Mouse (Mus musculus): ENCODE measurements around the gene C1qtnf5. TPM values are rescaled to one million over a fixed set of nuclear protein-coding genes. Genes with fewer than 3 reads are reported as not detected.
A peak's percentile ranks its signal among the peaks of the same experiment; 100 is the strongest.

The C1qtnf5 gene
- polyA plus RNA-seq, 1 experiment from 2014 or later, result 0.23 TPM

DNA sequence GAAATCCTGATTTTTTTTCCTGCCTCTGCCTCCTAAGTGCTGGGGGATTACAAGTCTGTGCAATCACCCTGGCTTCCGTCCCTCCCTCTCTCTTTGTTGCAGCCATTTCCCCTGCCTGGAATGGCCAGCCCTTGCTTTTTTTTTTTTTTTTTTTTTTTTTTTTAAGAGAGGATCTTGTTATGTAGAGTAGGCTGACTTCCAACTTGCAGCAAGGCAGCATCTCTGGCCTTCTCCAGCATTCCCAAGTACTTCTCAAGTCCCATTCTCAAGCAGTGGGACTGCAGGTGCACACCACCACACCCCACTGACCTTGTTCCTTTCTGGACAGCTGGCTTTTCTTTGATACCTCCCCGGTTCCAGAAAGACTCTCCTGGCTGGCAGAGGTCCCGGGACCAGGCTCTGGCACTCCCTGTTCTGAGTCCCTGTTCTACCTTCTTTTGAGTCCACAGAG, 20.3 kb downstream of the C1qtnf5 start:
- peaks cover 43% of the 10 kb centered on the region for H3K27me3 ChIP-seq (replicated peaks)
- no peak overlapping the region for H3K4me2 ChIP-seq
- H3K9ac ChIP-seq, result no peak overlapping the region
- WGBS (ENCODE audit: insufficient replicate concordance), result 66% methylated on average over 3 of the region's 3 CpGs
- ATAC-seq, result no peak
- no peaks in the 10 kb centered on the region for H3K9me3 ChIP-seq (replicated peaks)
- H3K27ac ChIP-seq, result no peak overlapping the region
- peaks cover 26% of the 10 kb centered on the region for H3K4me1 ChIP-seq
- no peaks in the 10 kb centered on the region for H3K36me3 ChIP-seq
- H3K4me3 ChIP-seq, result no peak overlapping the region

DNA sequence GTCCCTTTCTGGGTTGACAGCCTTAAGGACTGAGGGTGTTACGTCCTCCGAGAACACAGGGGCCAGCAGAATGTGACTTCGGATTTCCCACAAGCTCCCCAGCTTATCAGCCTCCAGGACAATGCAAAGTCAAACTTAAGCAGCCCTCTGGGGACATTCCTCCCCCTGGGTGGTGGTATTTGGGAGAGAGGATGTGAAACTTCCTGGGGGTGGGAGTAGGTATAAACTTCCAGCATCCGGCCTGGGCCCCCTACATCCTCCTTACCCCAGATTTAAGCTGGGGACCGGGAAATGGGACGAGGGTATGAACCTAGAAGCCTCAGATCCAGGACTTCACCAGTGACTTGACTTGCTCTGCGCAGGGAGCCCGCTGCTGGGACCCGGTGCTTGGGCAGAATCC, 22.6 kb downstream of the C1qtnf5 start:
- Histone ChIP-seq H3K9ac (no peak overlapping the region), H3K9me3 (replicated peaks) (no peaks in the 10 kb centered on the region), H3K4me1 (peaks cover 34% of the 10 kb centered on the region), H3K4me2 (peak overlapping the region; percentile 60), H3K27ac (peak overlapping the region; percentile 68), H3K4me3 (peak overlapping the region; percentile 38), H3K36me3 (no peaks in the 10 kb centered on the region), H3K27me3 (replicated peaks) (peaks cover 66% of the 10 kb centered on the region)
- no peak for ATAC-seq
- 6% methylated on average over 9 of the region's 9 CpGs for whole genome bisulfite sequencing (ENCODE audit: insufficient replicate concordance)

GRCm38 (mm10) chr9:44130034-44130433, 23.0 kb downstream of the C1qtnf5 start:
- Histone ChIP-seq H3K36me3 (no peaks in the 10 kb centered on the region), H3K27ac (peak overlapping the region; percentile 68), H3K27me3 (replicated peaks) (peaks cover 70% of the 10 kb centered on the region), H3K4me3 (peak overlapping the region; percentile 38), H3K4me1 (peaks cover 38% of the 10 kb centered on the region), H3K9ac (no peak overlapping the region), H3K9me3 (replicated peaks) (no peaks in the 10 kb centered on the region), H3K4me2 (peak overlapping the region; percentile 60)
- peak; percentile 19; the same call in 1 of the 2 replicates for ATAC-seq
- WGBS (ENCODE audit: insufficient replicate concordance), result 1% methylated on average over 27 of the region's 27 CpGs

DNA sequence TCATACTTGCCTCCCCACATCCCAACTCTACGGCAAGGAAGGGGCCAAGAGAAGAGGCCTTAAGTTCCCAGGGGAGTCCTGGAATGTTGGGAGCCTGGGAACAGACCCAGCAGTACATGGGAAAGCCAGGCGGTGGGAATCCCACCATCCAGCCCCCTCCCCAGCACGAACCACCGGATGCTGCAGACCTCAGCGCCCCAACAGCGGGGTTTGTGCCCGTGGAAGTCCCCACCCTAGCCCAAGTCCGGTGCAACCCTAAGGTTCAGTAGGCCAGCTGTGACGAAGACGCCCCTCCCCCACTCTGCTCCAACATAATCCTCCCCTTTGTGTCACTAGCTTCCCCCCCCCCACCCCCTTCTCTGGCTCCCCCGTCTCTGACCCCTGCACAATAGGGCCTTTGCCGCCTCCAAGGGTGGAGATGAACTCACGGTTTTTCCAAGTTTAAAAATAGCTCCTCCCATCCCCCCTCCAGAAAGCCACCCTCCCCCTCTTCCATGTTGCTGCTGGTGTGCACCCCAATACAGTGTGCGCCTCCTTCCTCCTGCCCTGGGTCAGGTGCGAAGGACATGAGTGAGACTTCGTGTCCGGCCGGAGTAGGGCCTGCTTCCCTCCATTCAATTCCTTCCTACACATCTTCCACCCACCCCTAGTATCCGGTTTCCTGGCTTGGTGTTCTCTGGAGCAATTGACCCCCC, 23.7 kb downstream of the C1qtnf5 start:
- H3K4me3 ChIP-seq, result peak overlapping the region; percentile 38; the same call in 1 of the 2 replicates
- peak overlapping the region; percentile 60 for H3K4me2 ChIP-seq
- peaks cover 43% of the 10 kb centered on the region for H3K4me1 ChIP-seq
- H3K36me3 ChIP-seq, result no peaks in the 10 kb centered on the region
- H3K9me3 ChIP-seq (replicated peaks), result no peaks in the 10 kb centered on the region
- ATAC-seq, result no peak; the same call in 1 of the 2 replicates
- 15% methylated on average over 19 of the region's 19 CpGs for WGBS (ENCODE audit: insufficient replicate concordance)
- no peak overlapping the region for H3K9ac ChIP-seq
- peaks cover 77% of the 10 kb centered on the region for H3K27me3 ChIP-seq (replicated peaks)
- peak overlapping the region; percentile 57 for H3K27ac ChIP-seq

DNA sequence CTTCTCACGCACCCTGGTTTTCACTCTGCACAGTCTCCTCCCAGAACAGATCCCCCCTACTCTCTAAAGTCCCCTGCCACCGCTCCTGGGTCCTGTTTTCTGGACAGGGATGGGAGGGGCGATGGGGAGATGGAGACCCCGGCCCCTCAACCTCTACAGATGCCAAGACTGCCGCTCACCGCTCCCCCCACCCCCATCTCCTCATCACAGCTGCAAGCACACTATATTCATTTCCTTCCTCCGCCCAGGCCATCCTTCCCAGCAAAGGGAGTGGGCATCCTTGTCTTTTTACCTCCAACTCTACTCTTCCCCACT, 24.2 kb downstream of the C1qtnf5 start:
- Histone ChIP-seq H3K4me3 (no peak overlapping the region), H3K9ac (no peak overlapping the region), H3K36me3 (no peaks in the 10 kb centered on the region), H3K9me3 (replicated peaks) (no peaks in the 10 kb centered on the region), H3K27me3 (replicated peaks) (peaks cover 82% of the 10 kb centered on the region), H3K4me2 (no peak overlapping the region), H3K27ac (no peak overlapping the region), H3K4me1 (peaks cover 47% of the 10 kb centered on the region)
- ATAC-seq, result no peak
- WGBS (ENCODE audit: insufficient replicate concordance), result 32% methylated on average over 7 of the region's 7 CpGs

- Histone ChIP-seq H3K36me3 (no peaks in the 10 kb centered on the region), H3K27me3 (replicated peaks) (peaks cover 91% of the 10 kb centered on the region), H3K27ac (no peak overlapping the region), H3K9me3 (replicated peaks) (no peaks in the 10 kb centered on the region), H3K4me3 (no peak overlapping the region), H3K4me2 (no peak overlapping the region), H3K9ac (no peak overlapping the region), H3K4me1 (peaks cover 46% of the 10 kb centered on the region)
- no peak for ATAC-seq
- WGBS (ENCODE audit: insufficient replicate concordance), result 50% methylated on average over 5 of the region's 5 CpGs
Observed at GRCm38 (mm10) chr9:44132200-44132599, 25.2 kb downstream of the C1qtnf5 start.

DNA sequence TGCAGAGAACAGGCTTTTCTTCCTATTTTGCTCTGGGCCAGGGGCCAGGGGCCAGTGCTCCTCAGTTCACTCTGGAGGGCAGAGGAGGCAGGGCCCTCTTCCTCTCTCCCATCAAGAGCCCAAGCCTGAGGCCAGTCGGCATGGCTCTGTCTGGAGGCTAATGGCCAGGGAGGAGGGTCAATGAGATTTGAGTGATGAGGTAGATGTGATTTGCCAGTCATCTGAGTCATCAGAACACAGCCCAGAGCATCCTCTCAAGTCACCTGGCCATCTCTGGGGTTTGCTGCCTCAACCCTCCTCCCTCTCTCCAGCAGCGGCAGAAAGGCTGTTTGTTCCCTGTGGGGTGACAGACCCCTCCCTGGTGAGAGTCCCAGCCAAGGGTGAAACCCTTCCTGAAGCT, 26.2 kb downstream of the C1qtnf5 start:
- Histone ChIP-seq H3K9ac (no peak overlapping the region), H3K9me3 (replicated peaks) (no peaks in the 10 kb centered on the region), H3K27ac (no peak overlapping the region), H3K4me2 (0 out of 2 replicates have a peak overlapping the region, but pooled peaks have one; percentile 71), H3K36me3 (no peaks in the 10 kb centered on the region), H3K27me3 (replicated peaks) (peaks cover 92% of the 10 kb centered on the region), H3K4me3 (0 out of 2 replicates have a peak overlapping the region, but pooled peaks have one; percentile 56), H3K4me1 (peaks cover 46% of the 10 kb centered on the region)
- ATAC-seq, result no peak
- WGBS (ENCODE audit: insufficient replicate concordance), result 27% methylated on average over 2 of the region's 2 CpGs

- H3K27me3 ChIP-seq (replicated peaks), result peaks cover 82% of the 10 kb centered on the region
- no peak for ATAC-seq
- H3K27ac ChIP-seq, result no peak within 1 kb of the TSS
Observed at GRCm38 (mm10) chr9:44134101-44134850, 27.2 kb downstream of the C1qtnf5 start, which contains the start of gene Mcam. Mcam (plus strand) TSS chr9:44134469.

DNA sequence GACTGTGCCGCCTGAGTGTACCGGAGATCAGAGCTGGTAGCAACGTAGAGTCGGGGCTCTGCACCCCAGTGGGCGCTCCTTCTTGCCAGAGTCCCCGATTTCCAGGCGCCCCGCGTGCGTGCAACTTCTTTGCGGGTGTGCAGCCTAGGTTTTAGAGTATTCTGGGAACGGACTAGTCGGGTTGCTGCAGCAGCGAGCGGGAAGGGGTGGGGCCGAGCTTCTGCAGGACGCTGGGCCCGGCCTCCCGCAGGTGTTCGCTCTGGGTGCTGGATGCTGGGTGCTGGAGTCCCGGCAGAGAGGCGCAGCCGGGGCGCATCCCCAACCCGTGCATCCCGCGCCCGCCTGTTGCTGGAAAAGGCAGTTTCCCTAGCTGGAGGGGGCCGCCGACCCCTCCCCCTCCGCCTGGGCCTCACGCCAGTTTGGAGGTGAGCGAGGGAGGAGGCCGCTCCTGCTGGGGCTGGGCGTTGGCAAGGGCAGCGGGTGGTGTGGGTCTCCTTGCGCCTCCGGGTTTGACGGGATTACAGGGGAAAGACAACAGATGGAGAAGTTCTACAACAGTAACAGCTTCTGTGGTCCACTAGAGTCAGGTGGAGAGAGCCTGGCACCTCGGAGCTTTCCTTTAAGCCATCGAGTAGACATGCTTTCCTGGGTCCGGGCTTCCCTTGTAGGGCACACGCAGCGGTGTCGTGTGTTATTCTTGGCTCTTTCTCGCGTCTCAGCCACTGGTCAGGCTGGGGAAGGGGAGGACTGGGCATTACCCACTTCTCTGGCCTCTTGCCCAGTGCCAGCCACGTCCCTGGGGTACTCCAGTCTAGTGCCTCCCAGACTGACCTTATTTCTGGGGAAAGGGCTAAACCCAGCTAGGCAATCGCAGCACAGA, 28.0 kb downstream of the C1qtnf5 start:
- Histone ChIP-seq H3K27ac (no peak overlapping the region), H3K27me3 (replicated peaks) (peaks cover 74% of the 10 kb centered on the region), H3K9me3 (replicated peaks) (no peaks in the 10 kb centered on the region), H3K4me2 (peak overlapping the region; percentile 71), H3K4me3 (peak overlapping the region; percentile 56), H3K36me3 (no peaks in the 10 kb centered on the region), H3K4me1 (peaks cover 34% of the 10 kb centered on the region), H3K9ac (peak overlapping the region; percentile 47)
- ATAC-seq, result 0 out of 2 replicates have a peak, but pooled peaks have one; percentile 30
- WGBS (ENCODE audit: insufficient replicate concordance), result 4% methylated on average over 48 of the region's 49 CpGs

More at GRCm38 (mm10) chr9:44134101-44134850, 27.2 kb downstream of the C1qtnf5 start, which contains the start of gene Mcam:
- 2% methylated on average over 54 of the region's 55 CpGs for WGBS (ENCODE audit: insufficient replicate concordance)
- Histone ChIP-seq H3K4me1 (peaks cover 42% of the 10 kb centered on the region), H3K9me3 (replicated peaks) (no peaks in the 10 kb centered on the region), H3K4me3 (peak within 1 kb of the TSS; percentile 56), H3K4me2 (peak within 1 kb of the TSS; percentile 71), H3K9ac (peak within 1 kb of the TSS; percentile 47), H3K36me3 (no peaks in the 10 kb centered on the region)

DNA sequence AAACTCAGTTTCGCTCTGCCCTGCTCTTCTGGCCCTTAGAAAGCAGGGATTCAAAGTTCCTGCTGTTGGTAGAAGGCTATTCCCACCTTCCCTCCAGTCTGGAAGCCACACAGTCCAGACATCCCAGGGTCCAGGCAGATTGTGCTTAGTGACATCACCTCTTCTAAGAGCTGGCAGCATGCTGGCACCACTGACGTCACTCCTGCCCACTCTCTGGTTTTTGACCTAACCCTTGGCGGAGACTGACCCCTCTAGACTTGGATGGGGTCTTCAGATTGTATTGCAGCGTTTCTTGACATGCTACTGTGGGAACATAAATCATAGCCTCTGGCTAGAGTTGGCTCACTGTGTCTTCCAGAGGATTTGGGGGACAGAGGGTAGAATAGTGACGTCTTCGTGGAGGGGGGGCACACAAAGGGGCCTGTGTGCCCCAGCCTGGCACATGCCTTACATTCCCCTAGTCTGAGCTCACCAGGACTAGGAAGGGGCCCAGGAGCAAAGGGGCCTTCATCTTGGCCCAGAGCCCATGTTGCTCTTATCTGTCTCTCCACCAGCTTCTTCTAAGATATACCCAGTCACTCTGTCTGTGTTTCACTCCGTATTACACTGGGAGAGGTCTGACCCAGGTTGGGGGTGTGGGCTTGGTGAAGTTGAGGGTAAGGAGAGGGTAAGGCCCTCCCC, 28.8 kb downstream of the C1qtnf5 start:
- no peak overlapping the region for H3K27ac ChIP-seq
- ATAC-seq, result no peak
- H3K9ac ChIP-seq, result no peak overlapping the region
- H3K27me3 ChIP-seq (replicated peaks), result peaks cover 66% of the 10 kb centered on the region
- peak overlapping the region; percentile 56 for H3K4me3 ChIP-seq
- H3K36me3 ChIP-seq, result 0 out of 2 replicates have a peak, but pooled peaks cover 5% of the 10 kb centered on the region
- no peaks in the 10 kb centered on the region for H3K9me3 ChIP-seq (replicated peaks)
- H3K4me1 ChIP-seq, result peaks cover 27% of the 10 kb centered on the region
- 56% methylated on average over 7 of the region's 7 CpGs for WGBS (ENCODE audit: insufficient replicate concordance)
- peak overlapping the region; percentile 71 for H3K4me2 ChIP-seq

- no peak for ATAC-seq
- Histone ChIP-seq H3K4me3 (no peak overlapping the region), H3K9ac (no peak overlapping the region), H3K9me3 (replicated peaks) (no peaks in the 10 kb centered on the region), H3K27ac (no peak overlapping the region), H3K4me2 (no peak overlapping the region), H3K27me3 (replicated peaks) (peaks cover 47% of the 10 kb centered on the region), H3K4me1 (peaks cover 27% of the 10 kb centered on the region), H3K36me3 (0 out of 2 replicates have a peak, but pooled peaks cover 5% of the 10 kb centered on the region)
- WGBS (ENCODE audit: insufficient replicate concordance), result 21% methylated on average over 4 of the region's 4 CpGs
Observed at GRCm38 (mm10) chr9:44137846-44138245, 30.8 kb downstream of the C1qtnf5 start.

Measured in liver, embryonic 12.5 days (tissue).